Mouse (Mus musculus) kidney, adult 9 months (tissue): ENCODE measurements around the gene H2-Ke6.

Experiments used
- DNase-seq: peaks from one replicate; pipeline ENCODE4 v3.0.0; 2022

H2-Ke6 gene

DNA sequence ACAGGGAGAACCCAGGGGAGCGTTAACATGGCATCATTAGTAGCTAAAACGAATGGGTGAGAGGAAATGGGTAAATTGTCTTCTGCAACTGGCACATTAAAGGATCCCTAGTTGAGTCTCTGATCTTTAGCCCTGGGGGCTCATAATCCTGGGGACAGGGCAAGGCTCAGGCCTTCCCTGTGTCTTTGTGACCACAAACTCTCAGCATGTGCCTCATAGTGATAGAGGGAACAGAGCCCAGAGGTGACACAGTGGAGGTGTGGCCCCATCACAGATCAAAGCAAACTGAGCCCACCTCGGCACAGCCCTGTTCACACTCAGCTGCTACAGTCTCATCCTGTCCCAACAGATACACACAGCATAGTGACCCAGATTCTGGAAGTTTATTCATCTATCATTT lies 32.2 kb downstream of the H2-Ke6 start:
- no peak for DNase-seq

DNA sequence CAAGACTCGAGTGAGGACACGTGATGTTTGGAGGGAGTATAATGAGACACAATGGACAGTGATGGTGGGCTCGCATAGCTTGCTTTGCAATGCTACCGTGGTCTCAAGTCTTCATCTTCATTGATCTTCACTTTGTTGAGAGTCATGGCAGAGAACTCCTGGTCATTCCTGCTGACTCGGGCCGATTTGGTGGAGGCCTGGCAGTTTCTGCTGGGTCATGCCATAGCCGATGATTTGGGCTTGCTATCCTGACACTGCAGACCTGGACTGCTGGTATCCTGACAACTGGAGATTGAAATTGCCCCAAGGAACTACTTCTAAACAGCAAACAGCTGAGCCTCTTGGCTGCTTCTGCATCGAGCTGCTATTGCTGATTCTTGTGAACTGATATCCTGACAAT lies 32.9 kb downstream of the H2-Ke6 start:
- no peak for DNase-seq

DNA sequence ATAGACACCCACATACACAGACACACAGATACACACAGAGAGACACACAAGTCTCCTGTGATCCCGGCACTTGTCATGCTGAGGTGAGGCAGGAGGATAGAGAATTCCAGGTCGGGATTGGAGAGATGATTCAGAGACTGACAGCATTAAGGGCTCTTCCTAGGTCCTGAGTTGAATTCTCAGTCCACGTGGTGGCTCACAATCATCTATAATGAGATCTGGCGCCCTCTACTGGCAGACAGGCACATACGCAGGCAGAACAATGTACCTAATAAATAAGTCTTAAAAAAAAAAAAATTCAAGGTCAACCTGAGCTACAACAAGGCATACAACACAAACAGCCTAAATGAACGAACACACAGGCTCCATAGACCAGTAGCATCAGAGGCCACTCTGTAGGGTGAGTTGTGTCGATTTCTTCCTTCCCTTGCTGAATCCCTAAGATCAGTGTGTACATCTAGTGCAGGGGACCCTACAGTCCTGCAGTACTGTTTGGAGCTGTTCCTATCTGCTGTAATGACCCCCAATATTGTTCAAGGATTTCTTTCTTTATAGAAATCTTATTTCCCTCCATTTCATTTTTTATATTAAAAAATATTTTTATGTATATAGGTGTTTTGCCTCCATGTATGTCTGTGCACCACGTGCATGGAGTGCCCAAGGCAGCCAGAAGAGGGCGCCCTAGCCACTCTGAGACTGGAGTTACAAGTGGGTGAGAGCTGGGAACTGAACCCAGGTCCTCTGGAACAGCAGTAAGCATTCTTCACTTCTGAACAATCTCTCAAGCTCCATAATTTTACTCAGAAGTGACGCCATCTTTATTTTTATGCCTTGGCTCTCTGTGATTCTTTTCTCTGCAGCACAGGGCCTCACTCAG lies 35.8 kb downstream of the H2-Ke6 start:
- DNase-seq: peak; percentile 69

DNA sequence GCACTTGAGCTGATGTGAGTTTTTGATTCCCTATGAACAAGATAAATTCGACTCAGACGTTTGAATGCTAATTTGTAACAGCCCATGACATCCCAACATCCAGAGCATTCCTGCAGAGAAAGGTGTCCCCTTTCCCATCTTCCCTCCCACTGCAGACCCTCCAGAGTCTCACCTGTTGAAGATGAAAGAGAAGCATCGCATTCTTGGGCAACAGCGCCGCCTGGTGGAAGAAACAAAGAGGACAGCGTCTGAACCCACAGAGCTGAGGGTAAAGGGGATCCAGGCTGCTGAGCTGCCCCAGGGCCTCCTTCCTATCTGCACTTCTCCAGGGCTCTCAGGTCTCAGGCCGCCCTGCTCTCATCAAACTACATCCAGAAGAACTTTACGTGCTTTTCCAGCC lies 45.7 kb downstream of the H2-Ke6 start:
- DNase-seq: peak; percentile 72

GRCm38 (mm10) chr17:33981192-33981909 lies 46.5 kb downstream of the H2-Ke6 start:
- peak; percentile 97 for DNase-seq

DNA sequence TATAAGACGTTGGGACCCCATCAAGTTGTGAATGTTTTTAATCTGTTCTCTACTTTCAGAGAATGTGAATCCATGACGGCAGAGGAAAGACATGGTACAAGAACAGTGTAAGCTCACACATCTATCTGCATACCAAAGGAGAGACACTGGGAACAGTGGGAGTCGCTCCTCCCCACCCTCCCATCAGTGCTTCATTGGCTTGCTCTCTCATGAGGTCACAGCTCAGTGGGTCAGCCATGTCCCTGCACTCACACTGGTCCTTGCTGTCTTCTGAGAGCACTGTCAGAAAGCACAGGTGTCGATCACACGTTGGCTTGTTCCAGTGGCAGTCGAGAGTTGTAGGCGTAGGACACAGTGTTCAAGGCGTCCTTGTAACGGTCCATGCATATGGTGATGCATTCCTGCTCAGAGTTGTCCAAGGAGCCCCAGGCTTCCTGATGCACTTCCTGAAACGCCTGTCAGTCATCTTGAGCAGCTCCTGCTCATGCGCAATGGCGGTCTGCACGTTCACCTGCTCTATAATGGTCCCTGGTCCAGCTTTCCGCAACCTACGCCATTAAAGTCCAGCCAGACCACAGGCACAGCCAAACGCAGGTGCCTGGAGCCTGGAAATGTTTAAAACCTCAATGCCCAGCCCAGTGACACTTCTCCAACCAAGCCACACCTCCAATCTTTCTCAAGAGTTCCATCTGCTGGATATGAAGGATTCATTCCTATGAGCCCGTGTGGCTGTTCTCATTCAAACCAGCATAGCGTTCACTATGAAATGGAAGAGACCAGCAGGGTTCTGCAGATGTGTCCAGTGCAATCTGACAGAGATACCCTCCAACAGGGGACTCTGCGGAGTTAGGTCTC lies 47.5 kb downstream of the H2-Ke6 start:
- DNase-seq: no peak

DNA sequence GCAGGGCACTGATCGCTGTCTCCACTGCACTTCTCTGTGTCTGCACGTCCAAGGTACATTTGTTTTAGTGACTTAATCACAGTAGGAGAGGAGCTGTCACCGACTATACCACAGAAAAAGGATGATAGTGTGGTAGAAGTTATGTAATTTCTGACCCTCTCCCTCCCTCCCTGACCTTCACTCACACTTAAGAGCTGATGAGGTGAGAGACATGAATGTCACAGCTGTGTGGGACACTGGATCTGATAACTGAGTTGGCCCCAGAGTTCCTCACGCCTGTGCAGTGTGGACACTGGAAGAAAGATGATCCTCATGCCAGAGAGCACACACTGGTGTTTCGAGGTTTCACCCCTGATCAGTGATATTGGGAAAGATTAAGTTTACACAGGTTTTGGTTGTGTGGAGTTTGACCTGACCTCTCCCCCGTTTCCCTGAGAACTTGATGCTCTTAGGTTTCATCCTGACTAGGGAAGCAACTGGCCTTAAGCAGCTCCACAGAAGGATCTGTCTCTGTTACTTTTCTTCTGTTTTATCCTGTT lies 48.3 kb downstream of the H2-Ke6 start:
- no peak for DNase-seq

- DNase-seq: peak; percentile 98
Measured at GRCm38 (mm10) chr17:33978631-33979031, 49.2 kb downstream of the H2-Ke6 start.

- DNase-seq: no peak
Measured at GRCm38 (mm10) chr17:33977861-33978557, 49.9 kb downstream of the H2-Ke6 start.
